ENCODE assay signal across 8 mouse cellular contexts in the genomic region with DNA sequence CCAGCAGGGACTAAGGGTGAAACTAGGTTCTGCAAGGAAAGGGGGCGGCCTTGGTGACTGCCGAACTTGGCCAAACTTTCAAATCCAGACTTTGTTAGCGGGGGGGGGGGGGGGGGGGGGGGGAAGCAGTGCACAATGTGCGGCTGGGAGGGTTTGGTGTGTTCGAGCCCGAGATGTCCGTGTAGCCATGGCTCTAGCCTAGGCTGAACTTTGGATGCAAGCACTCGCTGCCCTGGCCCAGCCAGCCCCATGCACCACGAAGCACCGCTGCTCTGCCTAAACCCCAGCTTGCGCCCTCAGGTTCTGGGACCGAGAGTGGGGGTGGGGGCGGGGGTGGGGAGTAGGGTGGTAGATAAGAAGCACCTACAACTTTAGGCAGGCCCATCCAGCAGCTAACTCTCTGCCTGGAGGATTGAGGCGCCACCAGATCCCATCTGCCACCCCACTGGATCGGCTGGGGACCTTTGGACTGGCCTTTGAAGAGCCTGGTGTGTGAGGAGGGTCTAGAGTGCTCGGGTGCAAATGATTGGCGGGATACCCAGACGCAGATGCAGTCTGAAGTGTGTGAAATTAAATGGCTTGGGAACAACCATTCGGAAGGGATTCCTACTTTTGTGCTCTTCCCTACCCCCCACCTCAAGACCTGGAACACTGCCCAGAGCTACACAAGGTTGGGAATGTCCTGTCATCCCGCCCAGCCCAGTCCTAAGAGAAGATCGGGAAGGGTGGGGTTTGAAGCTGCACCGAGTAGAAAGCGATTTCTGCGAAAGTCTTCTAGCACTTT. TPM values are rescaled to one million over a fixed set of nuclear protein-coding genes. Genes with fewer than 3 reads are reported as not detected.
DNase-seq lines count a peak whose midpoint lies in the region; ATAC-seq and TF ChIP-seq lines count a peak whose summit lies in the region.

No protein-coding gene starts in this region.

- H3K4me1 ChIP-seq in thymus, adult 2 months (replicated peaks; ENCODE audit: control insufficient read depth, insufficient read depth, low read length) = peaks cover 27% of the 10 kb centered on the region
- H3K4me1 ChIP-seq in forebrain, embryonic 10.5 days = peaks cover 30% of the 10 kb centered on the region
- H3K4me1 ChIP-seq in limb, embryonic 10.5 days = peaks cover 16% of the 10 kb centered on the region
- H3K4me1 ChIP-seq in midbrain, embryonic 15.5 days = peaks cover 17% of the 10 kb centered on the region

- H3K4me3 ChIP-seq in thymus, adult 2 months (ENCODE audit: control insufficient read depth, insufficient read depth, low read length) = peak overlapping the region; percentile 70
- peak overlapping the region; percentile 71 for H3K4me3 ChIP-seq in forebrain, embryonic 10.5 days
- H3K4me3 ChIP-seq in limb, embryonic 10.5 days = peak overlapping the region; percentile 73
- H3K4me3 ChIP-seq in midbrain, embryonic 15.5 days = peak overlapping the region; percentile 52

- H3K4me2 ChIP-seq in midbrain, embryonic 15.5 days = peak overlapping the region; percentile 99

- WGBS in thymus, adult 2 months = 26% methylated on average over 22 of the region's 24 CpGs
- WGBS in forebrain, embryonic 10.5 days = 7% methylated on average over 23 of the region's 24 CpGs
- WGBS in limb, embryonic 10.5 days = 9% methylated on average over 22 of the region's 24 CpGs
- 5% methylated on average over 23 of the region's 24 CpGs for WGBS in midbrain, embryonic 15.5 days

- no peaks in the 10 kb centered on the region for H3K27me3 ChIP-seq in thymus, adult 2 months (ENCODE audit: control insufficient read depth, insufficient read depth, low read length)
- H3K27me3 ChIP-seq in forebrain, embryonic 10.5 days (ENCODE audit: poor library complexity, severe bottlenecking) = peaks cover 59% of the 10 kb centered on the region
- peaks cover 36% of the 10 kb centered on the region for H3K27me3 ChIP-seq in limb, embryonic 10.5 days (ENCODE audit: low read depth, poor library complexity, severe bottlenecking)
- peaks cover 7% of the 10 kb centered on the region; the same call in 1 of the 2 replicates for H3K27me3 ChIP-seq in midbrain, embryonic 15.5 days (replicated peaks)

- H3K36me3 ChIP-seq in thymus, adult 2 months (ENCODE audit: control insufficient read depth, insufficient read depth, low read length) = no peaks in the 10 kb centered on the region
- no peaks in the 10 kb centered on the region for H3K36me3 ChIP-seq in forebrain, embryonic 10.5 days (replicated peaks)
- H3K36me3 ChIP-seq in limb, embryonic 10.5 days = no peaks in the 10 kb centered on the region
- no peaks in the 10 kb centered on the region for H3K36me3 ChIP-seq in midbrain, embryonic 15.5 days (replicated peaks)

- peak overlapping the region; percentile 3; the same call in 1 of the 2 replicates for H3K27ac ChIP-seq in thymus, adult 2 months (ENCODE audit: control insufficient read depth, insufficient read depth, low read length)
- H3K27ac ChIP-seq in forebrain, embryonic 10.5 days = peak overlapping the region; percentile 85
- peak overlapping the region; percentile 87 for H3K27ac ChIP-seq in limb, embryonic 10.5 days
- peak overlapping the region; percentile 25; the same call in 1 of the 2 replicates for H3K27ac ChIP-seq in midbrain, embryonic 15.5 days

- peak overlapping the region; percentile 55 for H3K9ac ChIP-seq in midbrain, embryonic 15.5 days

- TF ChIP-seq POLR2A in thymus, adult 2 months (IDR thresholded peaks at IDR 0.05; ENCODE audit: control insufficient read depth, extremely low read depth, insufficient read depth, low read length, poor library complexity) = no peak

- H3K9me3 ChIP-seq in forebrain, embryonic 10.5 days = no peaks in the 10 kb centered on the region
- H3K9me3 ChIP-seq in limb, embryonic 10.5 days (replicated peaks) = no peaks in the 10 kb centered on the region; the same call in 1 of the 2 replicates
- H3K9me3 ChIP-seq in midbrain, embryonic 15.5 days = no peaks in the 10 kb centered on the region

- TF ChIP-seq CTCF in thymus, adult 2 months (IDR thresholded peaks at IDR 0.05; ENCODE audit: borderline replicate concordance, control insufficient read depth, extremely low read depth, insufficient read depth, low read length, poor library complexity) = no peak

- ATAC-seq in midbrain, embryonic 15.5 days (replicated peaks) = peak; percentile 61

- intact Hi-C loops in heart, postnatal 36 days (cut with DNase I) = no loop called here

- peak; percentile 35 for DNase-seq in thymus, adult 2 months
- DNase-seq in thymus, adult 18-20 months = no peak
- peak; percentile 25 for DNase-seq in forebrain, embryonic 10.5 days (ENCODE audit: extremely low spot score, low spot score)
- peak; percentile 75 to 81 for DNase-seq in heart, postnatal 36 days
- peak; percentile 64 for DNase-seq in limb, embryonic 10.5 days (ENCODE audit: low spot score)
- no peak for DNase-seq in T-cell, adult 2 months (ENCODE audit: low spot score)
- DNase-seq in urinary bladder, adult 2 months (ENCODE audit: low spot score) = no peak

RNA-seq across cellular contexts. Expression of gene Rin3, which starts 0.8 kb away (rescaled TPM):
- 25.4 and 33.8 TPM in 2 replicates for polyA plus RNA-seq in thymus, adult 2 months (2012; rRNA removed)
- polyA plus RNA-seq in forebrain, embryonic 10.5 days (2016; fragmentation: Nextera tagmentation; extraction: Ambion mirVana) = 2.8 and 3.3 TPM in 2 replicates
- 10 to 100 TPM; 13.7 to 21.0 TPM for total RNA-seq in heart, postnatal 36 days (2021)
- polyA plus RNA-seq in limb, embryonic 10.5 days (2016; fragmentation: Nextera tagmentation; extraction: Ambion mirVana) = 4.2 and 4.7 TPM in 2 replicates
- 2.4 and 2.8 TPM in 2 replicates for polyA plus RNA-seq in midbrain, embryonic 15.5 days (2015; fragmentation: Nextera tagmentation; extraction: Ambion mirVana)
- 2.1 and 5.5 TPM in 2 replicates for polyA plus RNA-seq in urinary bladder, adult 2 months (2012; rRNA removed)

Comparison
In these comparisons a context has a peak if more than half of its experiments do, and no peak if none do; other contexts are left out.
1. DNase-seq: peak in thymus, adult 2 months (single experiment), forebrain, embryonic 10.5 days (single experiment), heart, postnatal 36 days (2 of 2) and limb, embryonic 10.5 days (single experiment); none in thymus, adult 18-20 months (0 of 2), T-cell, adult 2 months (single experiment) and urinary bladder, adult 2 months (single experiment).
2. H3K27ac ChIP-seq: peak in every context shown above with its lines; median percentile 87 in limb, embryonic 10.5 days; 85 in forebrain, embryonic 10.5 days; 25 in midbrain, embryonic 15.5 days; 3 in thymus, adult 2 months.
3. Peak in every context shown above with its lines, with median percentiles within 50 percentile points of each other: H3K4me3 ChIP-seq.